Mouse (Mus musculus) liver, embryonic 14.5 days (tissue): ENCODE results near the gene Gm11172. TPM values are rescaled to one million over a fixed set of nuclear protein-coding genes. Genes with fewer than 3 reads are reported as not detected.
A peak's percentile ranks its signal among the peaks of the same experiment; 100 is the strongest.

Experiments
- ATAC-seq: fragments of 200-750 bp; cut with Nextera tagmentation; 2 replicates; pipeline ENCODE4 v1.8.0; 2017; ENCODE audit warnings: moderate number of reproducible peaks, mild to moderate bottlenecking, moderate library complexity; ENCODE audit not compliant: insufficient read depth
- DNase-seq, 3 experiments: peaks; one replicate each; pipeline ENCODE4 v3.0.0-alpha.2; 2012 to 2013; ENCODE audit warnings: low read depth in 3 of 3, low spot score in 3 of 3
- H3K27ac ChIP-seq: fragments of 300-500 bp; sonication (generic); 2 replicates; pipeline ENCODE4 v1.5.1; 2014; ENCODE audit warnings: moderate library complexity, mild to moderate bottlenecking, control low read depth, inconsistent platforms
- H3K27me3 ChIP-seq: fragments of 300-500 bp; sonication (generic); 2 replicates; pipeline ENCODE4 v1.6.1; 2014; ENCODE audit warnings: mild to moderate bottlenecking, low read length, moderate library complexity; ENCODE audit not compliant: control insufficient read depth, insufficient read depth
- H3K36me3 ChIP-seq: fragments of 300-500 bp; sonication (generic); replicated peaks from 2 replicates; pipeline ENCODE4 v1.6.1; 2014; ENCODE audit warnings: low read depth; ENCODE audit not compliant: control insufficient read depth, insufficient read depth
- H3K4me1 ChIP-seq, 2 experiments: fragments of 200-500 bp in 1 of 2; fragments of 300-500 bp in 1 of 2; sonication (generic) in 1 of 2; replicated peaks; 2 replicates each; pipeline ENCODE4 v1.6.1; 2012 to 2014; ENCODE audit warnings: antibody characterized with exemption in 1 of 2, inconsistent platforms in 1 of 2, low read length in 1 of 2; ENCODE audit not compliant: control insufficient read depth in 2 of 2, insufficient read depth in 2 of 2
- H3K4me2 ChIP-seq: fragments of 300-500 bp; sonication (generic); 2 replicates; pipeline ENCODE4 v1.6.1; 2014; ENCODE audit warnings: low read depth, mild to moderate bottlenecking, control low read depth, moderate library complexity
- H3K4me3 ChIP-seq, 2 experiments: fragments of 200-500 bp in 1 of 2; fragments of 300-500 bp in 1 of 2; sonication (generic) in 1 of 2; 2 replicates each; pipeline ENCODE4 v1.5.1; 2012 to 2014; ENCODE audit warnings: low read depth in 2 of 2, low read length in 2 of 2, mild to moderate bottlenecking in 2 of 2, control low read depth in 1 of 2, inconsistent platforms in 1 of 2, moderate library complexity in 1 of 2; ENCODE audit not compliant: insufficient read depth in 1 of 2
- H3K9ac ChIP-seq: fragments of 300-500 bp; sonication (generic); replicated peaks from 2 replicates; pipeline ENCODE4 v1.6.1; 2014; ENCODE audit warnings: mild to moderate bottlenecking, control low read depth, moderate library complexity
- H3K9me3 ChIP-seq: fragments of 300-500 bp; sonication (generic); 2 replicates; pipeline ENCODE4 v1.6.1; 2016; ENCODE audit warnings: low read length, mixed read lengths; ENCODE audit not compliant: control insufficient read depth
- CTCF ChIP-seq: IDR thresholded peaks from 2 replicates; pipeline ENCODE4 v1.5.1; 2016; ENCODE audit warnings: antibody characterized with exemption, low read depth, control low read depth
- EP300 ChIP-seq: IDR thresholded peaks from 2 replicates; pipeline ENCODE4 v1.6.1; 2016; ENCODE audit warnings: antibody characterized with exemption, low read depth
- WGBS: fragments of 180-500 bp; shearing (Covaris S2); extraction: QIAGEN DNeasy Blood & Tissue Kit; methylation state at CpG from one replicate; pipeline ENCODE4 v1.1.7; 2014; ENCODE audit not compliant: insufficient replicate concordance; 5-methylcytosine and 5-hydroxymethylcytosine counted together
- polyA plus RNA-seq, 2 experiments: library from polyadenylated mRNA; depleted of rRNA in 1 of 2; stranded (reverse) in 1 of 2; unstranded in 1 of 2; fragments of >200 nt; fragmentation: Nextera tagmentation in 1 of 2; extraction: Ambion mirVana in 1 of 2; gene quantifications; 2 replicates each; pipeline versions ENCODE4 v1.2.1 to v1.2.3; 2012 to 2014

The Gm11172 gene
- polyA plus RNA-seq, 2 experiments, result not detected

DNA sequence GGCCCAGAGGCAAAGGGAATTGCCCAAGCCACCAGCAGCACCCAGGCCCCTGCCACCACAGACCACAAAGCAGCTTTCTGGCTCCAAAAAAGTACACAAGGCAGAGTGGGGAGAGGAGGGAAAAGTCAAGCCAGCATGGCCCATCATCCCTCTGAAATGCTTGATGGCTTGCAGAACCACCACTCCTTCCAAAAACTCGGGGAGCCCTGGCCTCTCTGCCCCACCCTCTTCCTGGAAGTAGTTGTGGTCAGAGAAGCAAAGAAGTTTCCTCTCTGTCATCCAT is 29.6 kb upstream of the Gm11172 start:
- no peak for TF ChIP-seq CTCF
- no peak for TF ChIP-seq EP300
- ATAC-seq (no peak), DNase-seq (no peak)
- Histone ChIP-seq H3K27ac (no peak overlapping the region), H3K4me1 (0 out of 4 replicates have a peak, but pooled peaks cover 0 to 2% of the 10 kb centered on the region in 2 experiments), H3K4me2 (no peak overlapping the region), H3K36me3 (no peaks in the 10 kb centered on the region), H3K9ac (no peak overlapping the region), H3K27me3 (peaks cover 26% of the 10 kb centered on the region), H3K4me3 (no peak overlapping the region), H3K9me3 (no peaks in the 10 kb centered on the region)
- WGBS, result 0% methylated on average over 1 of the region's 1 CpGs

DNA sequence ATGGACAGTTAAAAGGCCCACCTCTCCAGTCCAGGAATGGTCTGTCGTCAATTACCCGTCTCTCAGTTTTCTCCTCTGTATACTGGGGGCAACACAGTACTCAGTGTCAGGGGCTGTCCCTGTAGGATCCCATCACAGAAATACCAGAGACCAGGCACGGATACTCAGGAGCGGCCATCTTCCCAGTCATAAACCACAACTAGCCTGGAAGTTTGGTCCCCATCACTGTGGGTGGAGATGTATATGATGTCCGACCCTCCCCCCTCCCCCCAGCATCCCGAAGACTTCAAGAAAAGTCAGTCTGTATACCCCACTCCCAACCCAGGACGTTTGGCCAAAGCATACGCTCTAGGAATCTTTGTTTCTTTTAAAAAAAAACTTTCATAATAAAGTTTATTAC is 29.3 kb upstream of the Gm11172 start:
- Histone ChIP-seq H3K4me3 (no peak overlapping the region), H3K4me2 (peak overlapping the region; percentile 93; the same call in 1 of the 2 replicates), H3K27me3 (peaks cover 26% of the 10 kb centered on the region)

DNA sequence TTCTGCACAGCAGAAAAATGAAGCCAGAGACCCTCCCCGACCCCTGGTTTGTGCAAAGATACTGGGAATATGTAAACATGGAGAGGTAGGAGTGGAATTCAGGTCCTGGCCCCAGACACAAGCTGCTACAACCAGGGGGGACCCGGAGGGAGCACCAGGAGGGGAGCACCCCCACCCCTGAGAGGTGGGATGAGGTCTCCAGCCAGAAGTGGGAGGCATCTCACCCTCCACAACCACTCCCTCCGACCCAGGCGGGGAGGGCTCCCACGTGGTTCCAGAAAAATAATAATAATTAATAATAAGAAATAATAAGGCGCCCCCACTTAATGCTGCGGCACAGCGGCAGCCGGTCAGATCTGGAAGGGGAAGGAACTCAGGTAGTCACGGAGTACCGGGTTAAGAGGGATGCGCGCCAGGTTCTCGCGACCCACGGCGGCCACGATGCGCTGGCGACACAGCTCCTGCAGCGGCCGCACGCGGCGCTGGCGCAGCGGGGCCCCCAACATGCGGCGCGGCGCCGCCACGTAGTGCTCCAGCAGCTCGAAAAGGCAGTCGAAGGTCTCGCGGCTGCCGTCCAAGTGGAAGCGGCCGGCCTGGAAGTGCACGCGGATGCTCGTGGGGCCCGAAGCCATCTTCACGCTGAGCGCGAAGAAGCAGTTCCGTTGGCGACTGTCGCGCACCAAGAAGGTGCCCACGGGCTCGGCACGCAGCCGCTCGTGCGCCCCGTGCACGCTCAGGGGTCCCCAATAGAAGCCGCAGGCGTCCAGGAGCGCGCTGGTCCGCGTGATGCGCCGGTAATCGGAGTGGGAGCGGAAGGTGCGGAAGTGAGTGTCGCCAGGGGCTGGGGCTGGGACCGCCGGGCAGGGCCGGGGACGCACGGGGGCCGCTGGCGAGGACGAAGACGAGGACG is 28.6 kb upstream of the Gm11172 start:
- DNase-seq (no peak), ATAC-seq (no peak)
- Histone ChIP-seq H3K4me1 (0 out of 4 replicates have a peak, but pooled peaks cover 0 to 2% of the 10 kb centered on the region in 2 experiments), H3K36me3 (no peaks in the 10 kb centered on the region), H3K27me3 (peaks cover 26% of the 10 kb centered on the region), H3K27ac (no peak overlapping the region), H3K4me3 (peak overlapping the region; percentile 42 to 81), H3K9ac (no peak overlapping the region), H3K9me3 (no peaks in the 10 kb centered on the region), H3K4me2 (peak overlapping the region; percentile 93)
- WGBS, result 3% methylated on average over 80 of the region's 81 CpGs
- TF ChIP-seq CTCF (no peak), EP300 (no peak)

More for the DNA sequence above, 29.3 kb upstream of the Gm11172 start:
- TF ChIP-seq EP300, result no peak
- H3K4me1 ChIP-seq, result 0 out of 4 replicates have a peak, but pooled peaks cover 0 to 2% of the 10 kb centered on the region in 2 experiments
- WGBS, result 37% methylated on average over 8 of the region's 8 CpGs
- H3K9me3 ChIP-seq, result no peaks in the 10 kb centered on the region
- H3K27ac ChIP-seq, result no peak overlapping the region
- ATAC-seq (no peak), DNase-seq (no peak)
- H3K9ac ChIP-seq, result no peak overlapping the region
- no peaks in the 10 kb centered on the region for H3K36me3 ChIP-seq

DNA sequence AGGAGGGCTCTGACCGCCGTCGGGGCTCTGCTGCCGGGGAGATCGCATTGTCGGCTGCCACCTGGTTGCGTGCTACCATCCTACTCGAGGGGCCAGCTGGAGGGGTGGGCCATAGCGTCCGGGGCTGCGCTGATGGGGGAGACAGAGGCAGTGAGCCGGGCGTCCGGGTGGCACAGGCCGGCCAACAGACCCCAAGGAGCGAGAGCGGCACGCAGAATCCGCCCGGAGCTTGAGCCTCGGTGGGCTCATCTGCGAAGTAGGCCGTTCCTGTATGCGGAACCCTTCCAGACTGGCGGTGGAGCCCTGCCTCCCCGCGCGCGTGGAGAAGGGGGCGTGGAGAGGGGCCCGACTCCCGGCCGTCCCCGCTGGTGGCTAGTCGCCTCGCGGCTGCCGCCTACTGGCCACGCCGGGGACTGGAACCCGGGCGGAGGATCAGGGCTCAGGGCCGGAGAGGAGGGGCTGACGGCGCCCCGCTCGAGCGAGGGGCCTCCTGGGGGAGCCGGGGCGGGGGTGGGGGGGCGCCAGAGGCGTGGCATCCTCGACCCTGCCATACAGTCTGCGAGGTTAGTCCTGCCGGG is 27.8 kb upstream of the Gm11172 start:
- DNase-seq (peak; percentile 40 to 68 (median 41)), ATAC-seq (peak; percentile 71)
- Histone ChIP-seq H3K4me1 (0 out of 4 replicates have a peak, but pooled peaks cover 0 to 2% of the 10 kb centered on the region in 2 experiments), H3K36me3 (no peaks in the 10 kb centered on the region), H3K4me2 (peak overlapping the region; percentile 93), H3K4me3 (peak overlapping the region; percentile 81 to 91), H3K9ac (peak overlapping the region; percentile 74), H3K27ac (no peak overlapping the region), H3K27me3 (peaks cover 26% of the 10 kb centered on the region), H3K9me3 (no peaks in the 10 kb centered on the region)
- TF ChIP-seq CTCF (peak; percentile 83), EP300 (no peak)
- 1% methylated on average over 43 of the region's 55 CpGs for WGBS
